Mouse (Mus musculus) heart, postnatal 25 days (tissue): ENCODE data around the gene Hax1. TPM values are rescaled to one million over a fixed set of nuclear protein-coding genes. Genes with fewer than 3 reads are reported as not detected.

Experiments used
- DNase-seq: peaks from one replicate; pipeline ENCODE4 v3.0.0; 2022; ENCODE audit warnings: low spot score
- intact Hi-C: fragments of 180-260 bp; cut with DNase I; formaldehyde crosslinking; loops from one replicate; pipeline ENCODE4 v1.15.1; 2025
- microRNA-seq: library from miRNA; unstranded; fragments of <30 nt; microRNA quantifications from one replicate; pipeline ENCODE4 v1.2.0, GENCODE M21; 2022
- total RNA-seq, 2 experiments: library from RNA; stranded (reverse); gene quantifications; 2 replicates each; pipeline ENCODE4 v1.2.3; 2021

Hax1 gene
- total RNA-seq, 2 experiments from 2014 or later, result 41.8 to 46.1 TPM

DNA sequence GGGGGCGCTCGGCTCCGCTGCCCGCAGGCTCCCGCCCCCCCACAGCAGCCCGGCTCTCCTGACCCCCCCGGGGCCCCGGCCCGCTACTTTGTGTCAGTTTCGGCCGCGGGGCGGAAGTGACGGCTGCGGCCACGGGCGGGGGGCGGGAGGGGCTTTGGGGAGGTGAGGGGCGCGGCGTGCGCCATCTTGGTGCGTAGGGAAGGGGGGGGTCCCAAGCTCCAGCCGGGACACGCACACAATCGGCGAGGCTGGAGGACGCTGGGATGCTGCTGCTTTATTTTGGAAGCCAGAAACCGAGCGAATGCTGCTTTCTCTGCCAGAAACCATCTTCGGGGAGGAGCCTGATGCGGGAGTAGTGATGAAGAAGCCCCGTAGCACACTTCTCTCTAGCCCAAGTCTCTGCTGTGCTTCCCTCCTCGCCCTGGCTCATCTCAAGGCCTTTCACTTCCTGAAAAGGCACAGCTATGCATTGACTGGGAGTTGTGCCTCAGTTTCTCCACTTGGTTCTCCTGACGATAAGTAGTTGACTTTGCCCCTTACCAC, 35.3 kb downstream of the Hax1 start, which contains the start of gene Atp8b2:
TSS of gene Atp8b2 (minus strand) at position 288 of the 543 bp plus-strand sequence.
- peak; percentile 58 for DNase-seq
- intact Hi-C loops, result loop anchor here (5.0 kb wide), 1 partner anchor 96 kb away; no protein-coding TSS in a partner anchor

DNA sequence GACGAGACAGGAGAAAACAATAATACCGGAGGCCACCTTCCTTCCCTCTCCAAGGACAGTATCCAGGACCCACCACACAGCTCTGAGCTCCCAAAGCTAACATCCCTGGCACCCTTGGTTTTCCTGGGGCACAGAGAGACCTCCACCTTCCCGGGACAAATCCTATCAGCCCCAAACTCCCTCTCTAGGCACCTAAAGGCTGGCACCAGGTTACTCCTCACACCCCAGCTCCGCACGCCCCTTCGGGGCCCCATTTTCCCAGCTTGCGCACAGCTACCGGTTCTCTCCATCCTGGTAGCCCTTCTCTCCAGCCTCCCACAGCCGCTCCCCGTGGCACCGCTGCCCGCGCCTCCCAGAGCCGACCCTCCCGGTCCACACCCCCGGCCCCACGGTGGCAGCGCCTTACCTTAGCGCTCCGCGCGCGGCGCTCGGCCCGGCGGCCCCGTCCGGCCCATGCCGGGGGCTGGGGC, 35.8 kb downstream of the Hax1 start:
- no peak for DNase-seq
- intact Hi-C loops, result loop anchor here (5.0 kb wide), 1 partner anchor 95 kb away; no protein-coding TSS in a partner anchor

DNA sequence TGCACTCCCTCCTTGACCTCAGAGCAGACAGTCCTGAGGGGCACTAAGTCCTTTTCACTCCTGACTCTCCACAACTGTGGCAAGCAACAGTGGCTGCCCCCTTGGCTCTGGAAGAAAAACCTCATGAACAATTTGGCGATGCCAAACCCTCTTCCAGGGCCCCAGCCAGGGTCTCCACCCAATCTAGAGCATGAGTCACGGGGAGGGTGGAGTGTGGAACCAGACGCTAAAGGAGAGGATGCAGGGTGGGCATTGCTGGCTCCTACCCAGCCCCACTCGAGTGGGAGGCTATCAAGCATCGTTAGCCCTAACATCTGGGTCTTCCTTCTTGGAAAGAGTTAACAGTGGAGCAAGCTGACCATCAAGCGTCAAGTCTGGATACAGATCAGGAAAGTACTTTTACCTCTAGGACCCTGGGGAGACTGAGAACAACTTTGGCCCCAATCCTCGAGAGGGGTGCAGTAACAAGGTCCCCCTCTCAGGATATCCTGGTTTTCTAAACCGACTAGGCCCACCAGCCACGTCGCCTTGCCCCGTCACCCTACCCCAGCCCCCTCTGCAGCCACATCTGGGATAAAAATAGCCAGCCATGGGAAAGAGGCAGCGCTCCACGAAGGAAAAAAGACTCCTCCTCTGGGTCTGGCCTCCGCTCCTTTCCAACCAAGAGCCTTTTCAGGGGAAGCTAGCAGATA, 36.4 kb downstream of the Hax1 start:
- DNase-seq, result peak; percentile 50
- intact Hi-C loops, result loop anchor here (5.0 kb wide), 1 partner anchor 95 kb away; no protein-coding TSS in a partner anchor

DNA sequence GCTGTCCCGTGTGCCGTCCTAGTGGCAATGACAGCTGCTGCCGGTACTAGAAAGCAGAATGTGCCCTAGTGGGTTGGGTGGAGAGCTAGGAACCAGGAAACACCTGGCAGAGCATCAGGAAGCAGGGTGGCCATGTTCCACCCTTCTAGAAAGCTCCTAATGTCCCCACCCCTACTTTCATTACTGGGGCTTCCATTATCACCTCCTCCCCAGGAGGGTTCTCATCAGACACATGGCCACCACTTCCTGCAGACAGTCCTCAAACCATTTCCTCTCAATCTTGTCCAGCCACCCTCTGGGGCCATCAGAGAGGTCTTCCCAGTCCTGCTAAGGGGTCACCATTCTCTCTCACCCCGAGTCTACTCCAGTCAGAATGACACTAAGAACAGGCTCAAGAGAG, 37.1 kb downstream of the Hax1 start:
- DNase-seq, result no peak
- intact Hi-C loops, result loop anchor here (5.0 kb wide), 1 partner anchor 94 kb away; no protein-coding TSS in a partner anchor

DNA sequence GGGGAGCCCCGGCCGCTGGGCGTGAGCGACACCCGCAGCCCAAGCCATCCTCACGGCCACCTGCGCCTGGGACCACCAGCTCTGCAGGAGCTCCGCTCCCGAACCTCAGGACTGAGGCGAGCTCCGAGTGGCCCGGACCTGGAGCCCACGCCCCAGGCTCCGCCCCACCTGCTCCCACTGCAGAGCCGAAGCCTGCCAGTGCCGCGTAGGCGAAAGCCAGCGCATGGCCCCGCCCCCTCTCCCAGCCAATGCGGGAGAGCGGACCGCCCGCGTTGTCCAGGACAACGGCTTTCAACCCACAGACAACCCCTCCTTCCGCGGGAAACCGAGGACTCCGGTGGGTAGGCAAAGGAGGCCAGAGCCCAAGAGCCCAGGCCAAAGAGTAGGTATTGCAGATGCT, 38.1 kb downstream of the Hax1 start:
- DNase-seq, result peak; percentile 88
- intact Hi-C loops, result loop anchor here (5.0 kb wide), 1 partner anchor 93 kb away; no protein-coding TSS in a partner anchor

DNA sequence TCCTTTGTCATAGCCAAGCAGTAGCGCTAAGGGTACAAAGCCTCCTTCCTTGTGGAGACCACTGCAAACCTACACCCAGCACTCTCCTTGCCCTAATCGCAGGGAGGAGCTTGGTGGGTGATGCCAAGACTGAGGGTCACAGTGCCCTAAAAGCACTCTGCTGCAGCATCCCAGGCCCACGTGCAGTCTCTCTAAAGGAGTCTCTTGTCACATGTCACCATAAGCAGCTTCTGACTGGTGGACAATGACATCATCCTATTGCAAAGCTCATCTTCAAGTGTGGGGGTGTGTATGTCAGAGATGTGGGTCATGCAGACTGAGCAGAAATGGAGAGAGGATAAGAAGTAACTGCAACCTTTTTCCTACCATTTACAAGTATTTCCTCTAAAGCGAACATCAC, 39.1 kb downstream of the Hax1 start:
- intact Hi-C loops, result loop anchor here (5.0 to 10.0 kb wide), 2 partner anchors 38 to 175 kb away; partner anchors contain the start of gene Hax1
- DNase-seq, result no peak

- DNase-seq, result no peak
- intact Hi-C loops, result loop anchor here (5.0 to 10.0 kb wide), 2 partner anchors 39 to 173 kb away; partner anchors contain the start of gene Hax1
Observed at GRCm38 (mm10) chr3:89957880-89958279, 40.7 kb downstream of the Hax1 start.

DNA sequence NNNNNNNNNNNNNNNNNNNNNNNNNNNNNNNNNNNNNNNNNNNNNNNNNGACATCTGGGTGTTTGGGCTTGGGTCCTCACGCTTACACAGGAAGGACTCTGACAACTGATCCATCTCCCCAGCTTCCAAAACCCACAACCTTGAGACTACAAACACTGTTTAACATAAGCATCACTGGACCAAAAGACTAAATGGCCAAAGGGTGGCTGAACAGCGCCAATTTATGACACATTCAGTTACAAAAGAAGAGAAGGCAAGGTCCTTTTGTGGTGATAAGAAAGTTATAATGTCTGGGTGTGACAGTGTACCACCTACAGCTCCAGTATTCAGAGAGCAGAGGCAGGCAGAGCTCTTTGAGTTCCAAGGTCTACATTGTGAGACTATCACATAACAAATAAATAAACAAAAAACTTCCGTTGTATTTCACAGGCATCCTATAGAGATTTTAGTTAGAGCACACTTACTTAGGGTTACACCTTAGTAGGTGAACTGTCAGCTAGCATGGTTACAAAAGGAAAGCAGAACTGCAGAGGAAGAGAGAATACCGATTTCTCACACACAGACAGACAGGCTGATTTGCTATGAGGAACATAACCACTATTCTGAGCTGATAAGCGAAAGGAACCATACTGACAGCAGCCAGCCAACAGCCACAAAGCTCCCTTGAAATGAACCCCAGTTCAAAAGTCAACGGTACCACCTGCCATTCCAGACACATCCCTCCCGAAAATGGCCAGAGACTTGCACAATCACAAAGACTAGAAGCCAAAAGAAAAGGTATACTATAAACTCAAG, 42.2 kb downstream of the Hax1 start:
- no peak for DNase-seq
- intact Hi-C loops, result loop anchor here (5.0 to 10.0 kb wide), 2 partner anchors 41 to 172 kb away; partner anchors contain the start of gene Hax1

- peak; percentile 44 for DNase-seq
- intact Hi-C loops, result loop anchor here (2.0 to 10.0 kb wide), 2 partner anchors 123 to 169 kb away; no protein-coding TSS in a partner anchor
Observed at GRCm38 (mm10) chr3:89953420-89953819, 45.2 kb downstream of the Hax1 start.

DNA sequence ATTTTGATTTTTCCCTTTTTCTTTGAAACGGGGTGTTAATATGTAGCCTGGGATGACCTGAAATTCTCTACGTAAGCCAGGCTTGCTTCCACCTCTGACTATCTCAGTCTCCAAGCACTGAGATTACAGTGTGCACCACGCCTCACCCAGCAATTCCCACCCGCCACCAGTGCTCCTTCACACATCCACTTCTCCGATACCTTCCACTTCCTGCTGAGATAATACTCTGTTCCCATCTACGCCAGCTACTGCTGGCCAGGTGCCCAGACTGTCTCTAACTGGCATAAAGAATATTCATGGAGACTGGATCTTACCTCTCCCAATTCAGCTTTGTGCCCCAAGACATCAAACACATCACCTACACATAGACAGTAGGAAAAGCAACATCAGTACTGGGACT, 49.9 kb downstream of the Hax1 start:
- DNase-seq, result no peak

DNA sequence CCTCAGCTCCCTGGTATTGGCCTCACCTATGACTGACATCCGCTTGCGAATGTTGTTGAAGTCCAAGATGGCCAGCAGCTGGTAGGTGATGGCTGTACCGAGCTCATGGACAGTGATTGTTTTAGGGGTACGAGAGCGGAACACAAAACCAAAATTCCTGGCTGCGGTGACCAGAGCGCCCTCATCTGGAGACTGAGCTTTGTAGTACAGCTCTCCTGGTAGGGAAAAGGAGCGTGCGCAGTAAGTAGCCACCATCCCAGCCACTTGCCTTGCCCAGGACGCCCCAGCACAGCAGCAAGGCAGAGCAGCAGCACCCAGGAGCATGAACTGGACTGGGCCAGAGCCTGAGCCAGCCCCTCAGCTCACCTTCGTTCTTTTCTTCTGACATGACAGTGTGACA, 50.6 kb downstream of the Hax1 start:
- no peak for DNase-seq
- intact Hi-C loops, result no loop called here

More for the DNA sequence above, 49.9 kb downstream of the Hax1 start:
- intact Hi-C loops, result no loop called here

Small RNA genes lying within 50 kb of the gene (microRNA-seq; reads per million reads assigned to microRNA genes)
- not detected for gene Mir7669

Other genes starting within 250 kb of the Hax1 start
- gene Chrnb2, start 234.1 kb downstream of the Hax1 start, total RNA-seq, result under 1 TPM; 0.08 to 0.13 TPM
- gene Ube2q1, start 225.2 kb downstream of the Hax1 start, total RNA-seq, result 10 to 100 TPM; 21.2 to 27.5 TPM
- gene She, start 167.4 kb downstream of the Hax1 start, total RNA-seq, result 10 to 100 TPM; 12.1 to 14.7 TPM
- gene Il6ra, start 85.6 kb downstream of the Hax1 start, total RNA-seq, result 1 to 10 TPM; 3.8 to 5.0 TPM
- gene Atp8b2, start 35.3 kb downstream of the Hax1 start, total RNA-seq, result 10 to 100 TPM; 25.0 to 32.4 TPM
- gene 4933434E20Rik, start 52.9 kb upstream of the Hax1 start, total RNA-seq, result 10 to 100 TPM; 71.4 to 79.5 TPM
- gene Ubap2l, start 53.8 kb upstream of the Hax1 start, total RNA-seq, result 100 to 1,000 TPM; 113 to 123 TPM
- 10 to 100 TPM; 46.8 to 51.5 TPM for gene Tpm3, start 73.9 kb upstream of the Hax1 start, total RNA-seq
- gene Nup210l, start 105.4 kb upstream of the Hax1 start, total RNA-seq, result under 1 TPM; 0.08 TPM
- 1,000 to 10,000 TPM in 1 of 2 experiments, 100 to 1,000 TPM in 1; 993 to 1,012 TPM for gene Rps27, start 214.9 kb upstream of the Hax1 start, total RNA-seq
- 1 to 10 TPM; 6.0 to 7.9 TPM for gene Rab13, start 214.9 kb upstream of the Hax1 start, total RNA-seq
- gene Jtb, start 232.8 kb upstream of the Hax1 start, total RNA-seq, result 10 to 100 TPM; 49.0 to 50.7 TPM
- not detected for gene Creb3l4, start 244.7 kb upstream of the Hax1 start, total RNA-seq
- gene Slc39a1, start 249.4 kb upstream of the Hax1 start, total RNA-seq, result 10 to 100 TPM; 83.7 to 84.3 TPM